Mouse (Mus musculus) hindbrain, embryonic 11.5 days (tissue): ENCODE measurements around the gene Dlg4. TPM values are rescaled to one million over a fixed set of nuclear protein-coding genes. Genes with fewer than 3 reads are reported as not detected.

ENCODE experiments used
- ATAC-seq: fragments of 200-750 bp; cut with Nextera tagmentation; 2 replicates; pipeline ENCODE4 v1.8.0; 2017; ENCODE audit warnings: mild to moderate bottlenecking, moderate TSS enrichment, moderate library complexity; ENCODE audit not compliant: low FRiP score
- DNase-seq: peaks from one replicate; pipeline ENCODE4 v3.0.0-alpha.2; 2015; ENCODE audit warnings: low spot score
- H3K27ac ChIP-seq: fragments of 300-500 bp; sonication (generic); 2 replicates; pipeline ENCODE4 v1.5.1; 2014; ENCODE audit warnings: mild to moderate bottlenecking, low read depth, low read length
- H3K27me3 ChIP-seq: fragments of 300-500 bp; sonication (generic); 2 replicates; pipeline ENCODE4 v1.6.1; 2014; ENCODE audit warnings: mild to moderate bottlenecking, low read length, moderate library complexity, mixed read lengths; ENCODE audit not compliant: control insufficient read depth, insufficient read depth
- H3K36me3 ChIP-seq: fragments of 300-500 bp; sonication (generic); 2 replicates; pipeline ENCODE4 v1.6.1; 2014; ENCODE audit warnings: mild to moderate bottlenecking, low read length, moderate library complexity, mixed read lengths; ENCODE audit not compliant: control insufficient read depth, insufficient read depth
- H3K4me1 ChIP-seq: fragments of 300-500 bp; sonication (generic); replicated peaks from 2 replicates; pipeline ENCODE4 v1.6.1; 2014; ENCODE audit warnings: low read length, mixed read lengths; ENCODE audit not compliant: control insufficient read depth, insufficient read depth
- H3K4me2 ChIP-seq: fragments of 300-500 bp; sonication (generic); replicated peaks from 2 replicates; pipeline ENCODE4 v1.6.1; 2014; ENCODE audit warnings: mild to moderate bottlenecking, low read depth, low read length
- H3K4me3 ChIP-seq: fragments of 300-500 bp; sonication (generic); 2 replicates; pipeline ENCODE4 v1.5.1; 2014; ENCODE audit warnings: low read depth, low read length
- H3K9ac ChIP-seq: fragments of 300-500 bp; sonication (generic); 2 replicates; pipeline ENCODE4 v1.6.1; 2014; ENCODE audit warnings: low read depth, low read length
- H3K9me3 ChIP-seq: fragments of 300-500 bp; sonication (generic); 2 replicates; pipeline ENCODE4 v1.6.1; 2016; ENCODE audit warnings: low read length; ENCODE audit not compliant: control insufficient read depth
- WGBS: fragments of 180-500 bp; shearing (Covaris S2); extraction: QIAGEN DNeasy Blood & Tissue Kit; methylation state at CpG from one replicate; pipeline ENCODE4 v1.1.7; 2014; 5-methylcytosine and 5-hydroxymethylcytosine counted together
- polyA plus RNA-seq: library from polyadenylated mRNA; unstranded; fragments of >200 nt; fragmentation: Nextera tagmentation; extraction: Ambion mirVana; gene quantifications from 2 replicates; pipeline ENCODE4 v1.2.1, GENCODE M21; 2014

The Dlg4 gene
- polyA plus RNA-seq, 1 experiment from 2014 or later = 18.7 TPM

GRCm38 (mm10) chr11:69999666-70000065 is 17.1 kb upstream of the Dlg4 start:
- H3K36me3 ChIP-seq = peaks cover 11% of the 10 kb centered on the region
- no peak overlapping the region for H3K4me2 ChIP-seq
- H3K4me1 ChIP-seq = peaks cover 8% of the 10 kb centered on the region; the same call in 1 of the 2 replicates
- WGBS = 85% methylated on average over 8 of the region's 8 CpGs
- H3K9me3 ChIP-seq = no peaks in the 10 kb centered on the region
- H3K4me3 ChIP-seq = no peak overlapping the region
- H3K9ac ChIP-seq = no peak overlapping the region
- DNase-seq = no peak
- H3K27ac ChIP-seq = peak overlapping the region; percentile 25; the same call in 1 of the 2 replicates
- no peak for ATAC-seq
- no peaks in the 10 kb centered on the region for H3K27me3 ChIP-seq

GRCm38 (mm10) chr11:70000396-70000898 is 16.3 kb upstream of the Dlg4 start, which contains the start of gene Dvl2:
Dvl2 (plus strand) TSS chr11:70000595.
- Histone ChIP-seq H3K27ac (peak within 1 kb of the TSS; percentile 95), H3K4me1 (peaks cover 8% of the 10 kb centered on the region; the same call in 1 of the 2 replicates), H3K9me3 (no peaks in the 10 kb centered on the region), H3K4me2 (peak within 1 kb of the TSS; percentile 77), H3K4me3 (peak within 1 kb of the TSS; percentile 78), H3K27me3 (no peaks in the 10 kb centered on the region), H3K36me3 (peaks cover 11% of the 10 kb centered on the region), H3K9ac (peak within 1 kb of the TSS; percentile 83)
- WGBS = 1% methylated on average over 48 of the region's 48 CpGs
- ATAC-seq (peak; percentile 65), DNase-seq (peak; percentile 95)

GRCm38 (mm10) chr11:70001159-70001558 is 15.6 kb upstream of the Dlg4 start:
- ATAC-seq (no peak), DNase-seq (no peak)
- Histone ChIP-seq H3K9me3 (no peaks in the 10 kb centered on the region), H3K4me2 (peak overlapping the region; percentile 77), H3K4me3 (peak overlapping the region; percentile 78), H3K36me3 (peaks cover 15% of the 10 kb centered on the region), H3K27me3 (no peaks in the 10 kb centered on the region), H3K27ac (peak overlapping the region; percentile 95; the same call in 1 of the 2 replicates), H3K9ac (peak overlapping the region; percentile 83), H3K4me1 (peaks cover 8% of the 10 kb centered on the region; the same call in 1 of the 2 replicates)
- 11% methylated on average over 8 of the region's 8 CpGs for WGBS

GRCm38 (mm10) chr11:70001865-70002264 is 14.9 kb upstream of the Dlg4 start:
- ATAC-seq = no peak
- H3K4me1 ChIP-seq = peaks cover 8% of the 10 kb centered on the region; the same call in 1 of the 2 replicates

GRCm38 (mm10) chr11:70002471-70002870 is 14.3 kb upstream of the Dlg4 start:
- Histone ChIP-seq H3K4me1 (peaks cover 8% of the 10 kb centered on the region; the same call in 1 of the 2 replicates), H3K4me2 (peak overlapping the region; percentile 77; the same call in 1 of the 2 replicates), H3K27ac (no peak overlapping the region), H3K4me3 (peak overlapping the region; percentile 78; the same call in 1 of the 2 replicates), H3K36me3 (peaks cover 23% of the 10 kb centered on the region), H3K9me3 (no peaks in the 10 kb centered on the region), H3K9ac (no peak overlapping the region), H3K27me3 (no peaks in the 10 kb centered on the region)
- WGBS = 90% methylated on average over 2 of the region's 2 CpGs
- DNase-seq (no peak), ATAC-seq (no peak)

More at GRCm38 (mm10) chr11:70001865-70002264, 14.9 kb upstream of the Dlg4 start:
- Histone ChIP-seq H3K9ac (no peak overlapping the region; the same call in 1 of the 2 replicates), H3K4me3 (peak overlapping the region; percentile 78), H3K4me2 (peak overlapping the region; percentile 77), H3K9me3 (no peaks in the 10 kb centered on the region), H3K27ac (no peak overlapping the region), H3K36me3 (peaks cover 21% of the 10 kb centered on the region), H3K27me3 (no peaks in the 10 kb centered on the region)
- DNase-seq = peak; percentile 63

- no peaks in the 10 kb centered on the region for H3K9me3 ChIP-seq
- H3K36me3 ChIP-seq = peaks cover 20% of the 10 kb centered on the region
- H3K27me3 ChIP-seq = no peaks in the 10 kb centered on the region
- H3K9ac ChIP-seq = no peak overlapping the region
- no peak overlapping the region for H3K27ac ChIP-seq
- no peak overlapping the region for H3K4me3 ChIP-seq
- ATAC-seq (no peak), DNase-seq (no peak)
- H3K4me2 ChIP-seq = no peak overlapping the region
- H3K4me1 ChIP-seq = 0 out of 2 replicates have a peak, but pooled peaks cover 4% of the 10 kb centered on the region
- 69% methylated on average over 5 of the region's 5 CpGs for WGBS
These were observed 11.2 kb upstream of the Dlg4 start for GRCm38 (mm10) chr11:70005521-70005920.

- no peak overlapping the region for H3K4me3 ChIP-seq
- H3K9ac ChIP-seq = no peak overlapping the region
- H3K27ac ChIP-seq = no peak overlapping the region
- DNase-seq = no peak
- H3K9me3 ChIP-seq = no peaks in the 10 kb centered on the region
- 90% methylated on average over 6 of the region's 6 CpGs for WGBS
- H3K4me2 ChIP-seq = no peak overlapping the region
- peaks cover 4% of the 10 kb centered on the region; the same call in 1 of the 2 replicates for H3K4me1 ChIP-seq
- H3K27me3 ChIP-seq = no peaks in the 10 kb centered on the region
- ATAC-seq = no peak
- peaks cover 30% of the 10 kb centered on the region for H3K36me3 ChIP-seq
These were observed 6.7 kb upstream of the Dlg4 start for GRCm38 (mm10) chr11:70010033-70010432.

GRCm38 (mm10) chr11:70010548-70010947 is 6.2 kb upstream of the Dlg4 start:
- DNase-seq = no peak
- Histone ChIP-seq H3K9me3 (no peaks in the 10 kb centered on the region), H3K27me3 (no peaks in the 10 kb centered on the region), H3K27ac (no peak overlapping the region), H3K36me3 (peaks cover 30% of the 10 kb centered on the region), H3K4me1 (peaks cover 4% of the 10 kb centered on the region; the same call in 1 of the 2 replicates), H3K9ac (no peak overlapping the region), H3K4me3 (no peak overlapping the region), H3K4me2 (no peak overlapping the region)
- WGBS = 91% methylated on average over 12 of the region's 12 CpGs
- ATAC-seq = no peak

GRCm38 (mm10) chr11:70010961-70011360 is 5.8 kb upstream of the Dlg4 start:
- H3K4me1 ChIP-seq = peaks cover 4% of the 10 kb centered on the region; the same call in 1 of the 2 replicates
- DNase-seq = no peak
- no peak overlapping the region for H3K9ac ChIP-seq
- ATAC-seq = no peak
- H3K4me2 ChIP-seq = no peak overlapping the region
- peaks cover 28% of the 10 kb centered on the region for H3K36me3 ChIP-seq
- H3K27ac ChIP-seq = no peak overlapping the region
- no peaks in the 10 kb centered on the region for H3K9me3 ChIP-seq
- WGBS = 82% methylated on average over 10 of the region's 10 CpGs
- no peak overlapping the region for H3K4me3 ChIP-seq
- H3K27me3 ChIP-seq = no peaks in the 10 kb centered on the region
